Mouse (Mus musculus) lung, adult 2 months (tissue): Measurements from ENCODE around the gene Padi3. TPM values are rescaled to one million over a fixed set of nuclear protein-coding genes. Genes with fewer than 3 reads are reported as not detected.

Experiments
- DNase-seq: peaks from one replicate; pipeline ENCODE4 v3.0.0; 2022
- H3K4me1 ChIP-seq: fragments of 200-500 bp; 2 replicates; pipeline ENCODE4 v1.6.1; 2011; ENCODE audit warnings: low read length; ENCODE audit not compliant: control insufficient read depth, insufficient read depth
- H3K4me3 ChIP-seq: fragments of 200-500 bp; replicated peaks from 2 replicates; pipeline ENCODE3; 2011; ENCODE audit warnings: low read depth, mild to moderate bottlenecking, control low read depth, low read length; ENCODE audit errors: extremely low read depth
- CTCF ChIP-seq: fragments of 200-500 bp; IDR thresholded peaks from 2 replicates; pipeline ENCODE4 v1.5.1; 2011; ENCODE audit warnings: mild to moderate bottlenecking, low read length, control low read depth; ENCODE audit not compliant: insufficient read depth
- POLR2A ChIP-seq: fragments of 200-500 bp; IDR thresholded peaks from 2 replicates; pipeline ENCODE4 v1.6.1; 2011; ENCODE audit warnings: low read depth, mild to moderate bottlenecking, control low read depth, low read length, borderline replicate concordance; ENCODE audit errors: extremely low read depth
- WGBS: fragments of 180-500 bp; shearing (Covaris S2); methylation state at CpG from one replicate; pipeline ENCODE4 v1.1.7; 2018; 5-methylcytosine and 5-hydroxymethylcytosine counted together
- polyA plus RNA-seq: library from polyadenylated mRNA; depleted of rRNA; stranded (reverse); fragments of >200 nt; gene quantifications from 2 replicates; pipeline ENCODE4 v1.2.3, GENCODE M21; 2012

The Padi3 gene
- polyA plus RNA-seq, 1 experiment, result 0.21 TPM

- Histone ChIP-seq H3K4me3 (no peak overlapping the region), H3K4me1 (no peaks in the 10 kb centered on the region; the same call in 1 of the 2 replicates)
- no peak for TF ChIP-seq POLR2A
- no peak for TF ChIP-seq CTCF
- no peak for DNase-seq
- 94% methylated on average over 9 of the region's 9 CpGs for WGBS
Observed at GRCm38 (mm10) chr4:140784292-140784945, 26.0 kb downstream of the Padi3 start.

DNA sequence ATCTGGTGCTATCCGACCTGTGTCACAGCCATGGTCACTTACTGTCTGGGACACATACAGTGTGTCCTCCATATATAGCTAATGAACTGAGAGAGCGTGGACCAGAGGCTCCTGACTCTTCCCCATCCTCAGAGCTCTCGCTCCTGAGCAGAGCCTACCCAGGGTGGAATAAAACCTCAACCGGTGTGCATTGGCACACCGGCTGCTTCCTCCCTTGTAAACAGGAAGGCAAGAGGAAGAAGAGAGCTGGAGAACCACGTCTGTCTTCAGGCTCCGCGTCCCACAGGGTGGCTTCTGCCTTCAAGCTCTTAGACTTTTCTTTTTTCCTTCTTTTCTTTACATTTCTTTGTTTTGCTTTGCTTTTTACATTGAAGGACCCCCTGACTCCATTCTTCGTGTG is 27.6 kb downstream of the Padi3 start:
- no peaks in the 10 kb centered on the region for H3K4me1 ChIP-seq
- H3K4me3 ChIP-seq, result no peak overlapping the region
- DNase-seq, result no peak
- 62% methylated on average over 9 of the region's 9 CpGs for WGBS
- TF ChIP-seq CTCF, result no peak
- no peak for TF ChIP-seq POLR2A

- WGBS, result 68% methylated on average over 14 of the region's 14 CpGs
- DNase-seq, result no peak
- Histone ChIP-seq H3K4me1 (no peaks in the 10 kb centered on the region), H3K4me3 (no peak overlapping the region)
- TF ChIP-seq POLR2A, result no peak
- no peak for TF ChIP-seq CTCF
Observed at GRCm38 (mm10) chr4:140780507-140780906, 29.9 kb downstream of the Padi3 start.

DNA sequence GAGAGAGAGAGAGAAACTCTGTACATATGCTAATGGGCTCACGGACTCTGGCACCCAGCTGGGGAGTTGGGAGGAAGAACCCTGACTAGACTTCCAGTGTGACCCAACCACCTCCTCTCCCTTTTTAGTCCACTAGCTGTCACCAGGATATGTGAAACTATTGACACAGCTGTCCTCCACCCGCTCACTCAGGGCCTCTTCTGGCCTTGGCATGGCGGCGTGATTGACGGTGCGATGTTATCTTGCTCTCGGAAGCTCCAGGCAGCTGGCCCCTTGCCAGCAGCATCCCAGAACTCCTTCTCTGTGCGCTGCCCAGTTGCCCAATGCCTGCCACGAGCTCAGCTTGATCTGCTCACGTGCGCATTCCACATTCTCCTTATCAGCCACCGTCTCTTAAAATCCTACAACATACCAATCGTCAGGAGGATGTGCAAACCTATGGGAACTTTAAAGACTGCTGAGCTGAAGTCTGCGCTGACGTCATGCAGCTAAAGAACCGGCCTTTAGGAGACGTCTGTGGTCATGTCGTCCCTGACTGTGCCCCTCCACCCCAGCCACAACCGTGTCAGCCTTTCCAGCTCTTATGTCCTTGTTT is 30.5 kb downstream of the Padi3 start:
- Histone ChIP-seq H3K4me1 (no peaks in the 10 kb centered on the region), H3K4me3 (no peak overlapping the region)
- whole genome bisulfite sequencing, result 17% methylated on average over 19 of the region's 19 CpGs
- DNase-seq, result no peak
- TF ChIP-seq POLR2A (no peak), CTCF (no peak)

DNA sequence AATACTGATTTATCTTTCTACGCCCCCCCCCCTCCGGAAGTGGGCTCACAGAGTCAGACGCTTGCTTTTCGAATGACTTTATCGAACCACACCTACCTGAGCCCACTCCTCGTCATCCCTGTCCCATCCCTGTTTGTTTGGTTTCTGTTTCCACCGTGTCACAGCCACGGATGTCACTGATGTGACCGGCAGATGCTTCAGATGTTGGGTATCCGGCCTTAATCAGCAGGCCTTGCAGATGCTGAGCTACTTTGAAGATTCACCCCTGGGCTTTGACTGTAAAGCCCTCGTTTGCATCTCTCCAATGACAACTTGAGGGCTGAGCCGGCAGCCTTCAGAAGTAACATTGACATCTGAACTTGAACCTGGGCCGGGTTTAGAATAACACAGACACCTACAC is 33.8 kb downstream of the Padi3 start:
- DNase-seq, result no peak
- TF ChIP-seq CTCF (no peak), POLR2A (no peak)
- H3K4me1 ChIP-seq, result no peaks in the 10 kb centered on the region
- no peak overlapping the region for H3K4me3 ChIP-seq
- 59% methylated on average over 13 of the region's 13 CpGs for WGBS

DNA sequence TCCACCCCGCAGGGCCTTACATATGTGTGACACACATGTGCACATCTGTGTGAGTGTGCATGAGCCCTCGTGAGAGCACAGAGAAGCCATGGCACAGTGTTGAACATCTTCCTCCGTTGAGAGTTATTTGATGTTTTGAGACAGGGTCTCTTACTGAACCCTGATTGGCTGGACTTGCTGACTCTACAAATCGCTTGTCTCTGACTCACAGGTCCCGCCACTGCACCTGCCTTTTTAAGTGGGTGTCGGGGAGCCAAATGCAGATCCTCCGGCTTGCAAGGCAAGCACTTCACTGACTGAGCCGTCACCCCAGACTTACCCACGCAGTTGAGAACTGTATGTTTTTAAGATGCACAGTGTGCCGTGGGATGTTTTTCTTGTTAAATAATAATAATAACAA is 34.6 kb downstream of the Padi3 start:
- no peak for DNase-seq
- Histone ChIP-seq H3K4me1 (no peaks in the 10 kb centered on the region), H3K4me3 (no peak overlapping the region)
- WGBS, result 75% methylated on average over 10 of the region's 10 CpGs
- TF ChIP-seq CTCF, result no peak
- no peak for TF ChIP-seq POLR2A

GRCm38 (mm10) chr4:140774893-140775292 is 35.6 kb downstream of the Padi3 start:
- TF ChIP-seq CTCF (no peak), POLR2A (no peak)
- DNase-seq, result no peak
- no peak overlapping the region for H3K4me3 ChIP-seq
- no peaks in the 10 kb centered on the region for H3K4me1 ChIP-seq
- WGBS, result 75% methylated on average over 9 of the region's 9 CpGs

DNA sequence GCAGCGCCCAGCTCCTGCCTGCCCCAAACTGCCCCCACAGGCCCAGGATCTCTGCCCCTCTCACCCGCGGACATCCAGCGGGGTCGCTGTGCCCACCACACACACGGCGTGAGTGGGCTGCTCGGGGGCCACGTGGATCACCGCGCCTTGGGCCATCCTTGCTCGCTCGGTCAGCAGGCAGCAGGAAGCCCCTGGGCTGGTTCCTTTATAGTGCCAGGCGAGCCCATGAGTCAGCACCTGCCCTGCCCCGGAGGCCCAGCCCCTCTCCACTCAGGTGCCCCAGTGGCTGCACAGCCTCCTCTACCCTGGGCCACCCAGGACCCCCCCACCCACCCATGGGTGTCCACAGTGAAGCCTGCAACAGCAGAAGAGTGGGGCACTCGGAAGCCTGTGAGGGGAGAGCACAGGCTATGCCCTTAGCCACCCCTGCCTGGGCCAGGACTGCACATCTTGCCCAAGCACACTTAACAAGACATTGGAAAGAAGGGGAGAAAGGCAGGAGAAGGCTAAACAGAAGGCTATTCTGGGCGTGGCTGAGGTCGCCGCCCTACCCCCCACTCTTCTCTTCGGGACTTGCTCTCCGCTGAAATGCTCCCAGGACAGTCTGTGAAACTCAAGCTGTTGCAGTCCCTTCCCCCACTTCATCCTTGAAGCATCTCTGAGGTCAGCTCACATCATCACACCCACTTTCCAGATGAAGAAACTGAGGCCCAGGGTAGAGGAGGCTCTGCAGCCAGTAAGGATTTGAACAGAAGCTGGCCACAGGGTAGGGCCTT is 36.2 kb downstream of the Padi3 start, which contains the start of gene Padi4:
Gene Padi4, minus strand, starts transcription at position 212 of the 776 bp plus-strand sequence.
- 79% methylated on average over 21 of the region's 21 CpGs for WGBS
- TF ChIP-seq CTCF (no peak), POLR2A (no peak)

DNA sequence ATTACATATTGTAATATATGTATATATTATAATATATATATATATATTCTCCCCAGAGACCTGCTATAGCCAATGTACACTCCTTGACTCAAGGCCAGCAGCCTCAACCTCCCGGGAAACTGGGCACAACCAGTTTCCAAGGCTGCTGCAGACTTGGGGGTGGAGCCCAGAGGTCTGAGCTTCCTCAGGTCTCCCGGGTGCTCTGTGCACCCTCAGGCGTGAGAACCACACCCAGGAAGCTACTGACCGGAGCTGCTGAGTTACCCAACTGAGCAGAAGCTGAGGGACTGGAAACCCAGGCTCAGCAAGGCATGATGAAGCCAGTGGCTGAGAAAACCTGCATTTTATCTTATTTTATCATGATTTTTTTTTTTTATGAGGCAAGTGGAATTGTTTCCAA is 39.4 kb downstream of the Padi3 start:
- no peaks in the 10 kb centered on the region for H3K4me1 ChIP-seq
- WGBS, result 15% methylated on average over 4 of the region's 4 CpGs
- no peak overlapping the region for H3K4me3 ChIP-seq
- DNase-seq, result no peak
- TF ChIP-seq CTCF (no peak), POLR2A (no peak)

More for the DNA sequence above, 36.2 kb downstream of the Padi3 start, which contains the start of gene Padi4:
- DNase-seq, result no peak
- H3K4me3 ChIP-seq, result no peak within 1 kb of the TSS
- H3K4me1 ChIP-seq, result no peaks in the 10 kb centered on the region
